Mouse (Mus musculus): ENCODE data around the gene Cntln. TPM values are rescaled to one million over a fixed set of nuclear protein-coding genes. Genes with fewer than 3 reads are reported as not detected.

Gene Cntln
- polyA plus RNA-seq, 1 experiment, result 9.5 TPM

DNA sequence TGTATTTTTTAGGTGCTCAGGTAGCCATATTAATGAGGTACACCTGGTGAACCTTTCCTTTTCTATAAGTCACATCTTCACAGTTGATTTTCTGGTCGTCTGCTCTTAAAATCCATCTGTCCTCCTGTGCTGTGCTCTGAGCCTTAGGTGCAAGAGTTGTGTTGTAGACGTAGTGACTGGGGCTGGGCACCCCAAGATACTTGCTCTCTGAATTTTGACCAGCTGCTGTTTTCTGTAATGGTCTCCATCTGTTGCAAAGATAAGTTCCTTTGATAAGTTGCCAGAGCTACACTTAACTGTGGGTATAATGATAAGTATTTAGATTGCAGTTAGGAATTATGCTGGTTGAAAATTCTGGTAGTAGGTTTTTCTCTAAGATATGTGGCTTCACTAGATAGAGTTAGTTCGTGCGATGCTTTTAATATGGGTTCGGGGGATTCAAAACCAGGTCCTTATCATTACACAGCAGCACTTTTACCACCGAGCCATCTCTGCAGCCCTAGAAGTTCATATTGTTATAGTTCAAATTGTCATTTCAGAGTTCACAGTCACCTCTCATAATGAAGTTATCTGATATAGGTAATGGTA, 50.3 kb downstream of the Cntln start:
- TF ChIP-seq CTCF (IDR thresholded peaks at IDR 0.05; ENCODE audit: extremely low read depth, insufficient read depth, low read length) (no peak), POLR2A (IDR thresholded peaks at IDR 0.05; ENCODE audit: extremely low read depth, insufficient read depth, low read length) (no peak)
- Histone ChIP-seq H3K27ac (ENCODE audit: insufficient read depth, low read length) (no peak overlapping the region), H3K4me1 (ENCODE audit: control insufficient read depth, insufficient read depth, low read length) (no peaks in the 10 kb centered on the region), H3K4me3 (ENCODE audit: insufficient read depth, low read length) (no peak overlapping the region)

GRCm38 (mm10) chr4:84942059-84942458, 58.0 kb downstream of the Cntln start:
- no peaks in the 10 kb centered on the region for H3K4me1 ChIP-seq (ENCODE audit: control insufficient read depth, insufficient read depth, low read length)
- H3K27ac ChIP-seq (ENCODE audit: insufficient read depth, low read length), result no peak overlapping the region
- TF ChIP-seq POLR2A (IDR thresholded peaks at IDR 0.05; ENCODE audit: extremely low read depth, insufficient read depth, low read length) (no peak), CTCF (IDR thresholded peaks at IDR 0.05; ENCODE audit: extremely low read depth, insufficient read depth, low read length) (no peak)
- no peak overlapping the region for H3K4me3 ChIP-seq (ENCODE audit: insufficient read depth, low read length)

DNA sequence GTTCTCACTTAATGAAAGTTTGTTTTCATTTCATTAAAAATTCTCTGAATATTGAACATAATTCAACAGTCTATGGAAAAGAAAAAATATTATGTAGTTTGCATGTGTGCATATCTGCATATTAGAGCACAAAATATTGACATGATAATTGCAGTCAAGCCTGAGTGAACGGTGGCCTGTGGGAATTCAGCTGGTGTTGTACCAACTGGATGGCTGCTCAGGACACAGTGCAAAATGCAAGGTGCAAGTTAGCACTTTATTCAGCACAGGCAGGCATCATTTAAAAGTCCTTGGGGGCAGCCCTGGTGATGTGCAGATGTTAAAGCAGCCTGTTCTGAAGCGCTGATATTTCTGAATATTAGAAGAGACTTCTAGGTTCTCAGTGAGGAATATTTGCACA, 58.5 kb downstream of the Cntln start:
- no peak overlapping the region for H3K4me3 ChIP-seq (ENCODE audit: insufficient read depth, low read length)
- TF ChIP-seq POLR2A (IDR thresholded peaks at IDR 0.05; ENCODE audit: extremely low read depth, insufficient read depth, low read length) (no peak), CTCF (IDR thresholded peaks at IDR 0.05; ENCODE audit: extremely low read depth, insufficient read depth, low read length) (no peak)
- H3K27ac ChIP-seq (ENCODE audit: insufficient read depth, low read length), result no peak overlapping the region
- no peaks in the 10 kb centered on the region for H3K4me1 ChIP-seq (ENCODE audit: control insufficient read depth, insufficient read depth, low read length)

- Histone ChIP-seq H3K4me1 (ENCODE audit: control insufficient read depth, insufficient read depth, low read length) (no peaks in the 10 kb centered on the region), H3K27ac (ENCODE audit: insufficient read depth, low read length) (no peak overlapping the region), H3K4me3 (ENCODE audit: insufficient read depth, low read length) (no peak overlapping the region)
- TF ChIP-seq POLR2A (IDR thresholded peaks at IDR 0.05; ENCODE audit: extremely low read depth, insufficient read depth, low read length) (no peak), CTCF (IDR thresholded peaks at IDR 0.05; ENCODE audit: extremely low read depth, insufficient read depth, low read length) (no peak)
Observed at GRCm38 (mm10) chr4:84944100-84944499, 60.0 kb downstream of the Cntln start.

DNA sequence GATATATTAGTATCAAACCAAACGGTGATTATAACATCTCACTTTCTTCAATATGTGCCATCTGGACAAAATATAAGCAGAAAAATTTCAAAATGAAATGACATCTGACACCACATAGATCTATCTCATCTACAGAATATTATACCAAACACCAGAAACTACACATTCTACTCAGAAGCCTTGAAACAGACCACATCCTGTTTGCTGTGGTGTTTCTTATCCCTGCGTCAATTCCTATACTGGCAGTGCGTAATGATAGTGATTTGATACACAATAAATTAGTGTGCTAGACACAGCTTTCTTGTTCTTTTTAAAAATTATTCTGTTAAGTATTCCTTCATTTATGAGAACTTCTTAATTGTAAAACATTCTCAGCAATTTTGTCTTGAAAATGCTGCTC, 62.3 kb downstream of the Cntln start:
- TF ChIP-seq CTCF (IDR thresholded peaks at IDR 0.05; ENCODE audit: extremely low read depth, insufficient read depth, low read length), result no peak
- H3K4me1 ChIP-seq (ENCODE audit: control insufficient read depth, insufficient read depth, low read length), result no peaks in the 10 kb centered on the region
- H3K4me3 ChIP-seq (ENCODE audit: insufficient read depth, low read length), result no peak overlapping the region
- H3K27ac ChIP-seq (ENCODE audit: insufficient read depth, low read length), result no peak overlapping the region

GRCm38 (mm10) chr4:84976875-84977646, 93.0 kb downstream of the Cntln start:
- TF ChIP-seq CTCF (IDR thresholded peaks at IDR 0.05; ENCODE audit: extremely low read depth, insufficient read depth, low read length) (no peak), POLR2A (IDR thresholded peaks at IDR 0.05; ENCODE audit: extremely low read depth, insufficient read depth, low read length) (no peak)
- H3K27ac ChIP-seq (ENCODE audit: insufficient read depth, low read length), result no peak overlapping the region
- H3K4me1 ChIP-seq (ENCODE audit: control insufficient read depth, insufficient read depth, low read length), result peaks cover 3% of the 10 kb centered on the region; the same call in 1 of the 2 replicates
- no peak overlapping the region for H3K4me3 ChIP-seq (ENCODE audit: insufficient read depth, low read length)

DNA sequence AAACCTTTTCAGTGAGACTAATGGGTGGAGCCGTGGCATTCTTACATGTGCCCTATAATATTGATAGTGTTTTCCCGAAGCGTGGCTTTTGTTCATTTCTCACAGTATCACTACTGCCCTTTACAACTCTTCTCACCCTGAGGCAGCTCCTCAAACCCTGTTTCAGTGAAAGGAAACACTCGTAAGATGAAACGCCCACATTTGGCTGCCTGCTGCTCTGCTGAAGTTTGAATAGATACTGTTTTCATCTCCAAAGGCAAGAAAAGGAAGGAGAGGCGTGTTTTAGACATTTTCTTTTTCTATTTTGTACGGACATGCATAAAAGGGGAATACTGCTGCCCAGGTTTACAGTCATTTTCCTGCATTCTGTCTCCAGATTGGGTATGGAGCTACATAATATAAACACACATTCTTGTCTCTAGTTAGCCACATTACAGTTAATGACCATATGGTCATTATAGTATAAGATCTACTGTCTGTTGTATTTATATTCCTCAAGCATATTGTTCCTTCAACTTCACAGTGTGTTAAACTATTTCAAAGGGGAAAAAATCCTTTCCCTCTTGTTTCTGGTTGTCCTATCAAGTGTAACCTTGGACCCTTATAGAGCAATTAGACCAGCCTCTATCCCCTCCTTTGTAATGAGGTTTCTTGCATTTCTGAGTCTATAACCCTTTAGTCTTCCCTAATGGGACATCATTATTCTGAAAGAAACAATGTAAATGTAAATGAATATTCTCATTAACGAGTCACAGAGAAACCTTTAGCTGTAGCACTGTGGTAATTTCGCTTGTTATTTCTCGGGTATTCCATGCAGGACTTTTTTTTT, 111.6 kb downstream of the Cntln start:
- no peak overlapping the region for H3K27ac ChIP-seq (ENCODE audit: insufficient read depth, low read length)
- no peak overlapping the region for H3K4me3 ChIP-seq (ENCODE audit: insufficient read depth, low read length)
- TF ChIP-seq POLR2A (IDR thresholded peaks at IDR 0.05; ENCODE audit: extremely low read depth, insufficient read depth, low read length) (no peak), CTCF (IDR thresholded peaks at IDR 0.05; ENCODE audit: extremely low read depth, insufficient read depth, low read length) (no peak)

GRCm38 (mm10) chr4:85005581-85005980, 121.5 kb downstream of the Cntln start:
- no peaks in the 10 kb centered on the region for H3K4me1 ChIP-seq (ENCODE audit: control insufficient read depth, insufficient read depth, low read length)

More for the DNA sequence above, 111.6 kb downstream of the Cntln start:
- H3K4me1 ChIP-seq (ENCODE audit: control insufficient read depth, insufficient read depth, low read length), result peaks cover 3% of the 10 kb centered on the region; the same call in 1 of the 2 replicates

DNA sequence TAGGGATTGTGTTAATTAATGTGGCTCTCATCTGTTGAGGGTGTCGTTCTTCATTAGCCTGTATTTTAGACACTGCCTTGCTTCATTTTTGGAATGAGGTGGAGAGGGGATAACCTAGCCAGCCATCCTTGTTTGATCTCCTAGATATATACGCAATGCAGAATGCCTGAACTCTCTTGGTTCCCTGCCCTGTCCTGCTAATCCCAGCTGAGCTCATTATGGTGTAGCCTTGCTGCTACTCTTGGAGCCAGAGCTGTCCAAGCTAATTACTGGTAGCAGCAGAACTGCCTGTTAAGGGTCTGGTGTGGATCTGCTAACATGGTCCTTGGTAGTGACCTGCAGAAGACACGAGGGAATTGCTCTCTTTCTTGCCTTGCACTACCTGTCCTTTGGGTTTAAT, 122.7 kb downstream of the Cntln start:
- Histone ChIP-seq H3K27ac (ENCODE audit: insufficient read depth, low read length) (no peak overlapping the region), H3K4me3 (ENCODE audit: insufficient read depth, low read length) (no peak overlapping the region), H3K4me1 (ENCODE audit: control insufficient read depth, insufficient read depth, low read length) (no peaks in the 10 kb centered on the region)
- TF ChIP-seq POLR2A (IDR thresholded peaks at IDR 0.05; ENCODE audit: extremely low read depth, insufficient read depth, low read length) (no peak), CTCF (IDR thresholded peaks at IDR 0.05; ENCODE audit: extremely low read depth, insufficient read depth, low read length) (no peak)

More at GRCm38 (mm10) chr4:85005581-85005980, 121.5 kb downstream of the Cntln start:
- TF ChIP-seq CTCF (IDR thresholded peaks at IDR 0.05; ENCODE audit: extremely low read depth, insufficient read depth, low read length) (no peak), POLR2A (IDR thresholded peaks at IDR 0.05; ENCODE audit: extremely low read depth, insufficient read depth, low read length) (no peak)
- no peak overlapping the region for H3K4me3 ChIP-seq (ENCODE audit: insufficient read depth, low read length)
- no peak overlapping the region for H3K27ac ChIP-seq (ENCODE audit: insufficient read depth, low read length)

Data from cortical plate, adult 2 months (tissue).